Mouse (Mus musculus) forebrain, embryonic 10.5 days (tissue): ENCODE results near the gene Thra. TPM values are rescaled to one million over a fixed set of nuclear protein-coding genes. Genes with fewer than 3 reads are reported as not detected.
A peak's percentile ranks its signal among the peaks of the same experiment; 100 is the strongest.

ENCODE experiments used
- DNase-seq: peaks from one replicate; pipeline ENCODE4 v3.0.0-alpha.2; 2017; ENCODE audit warnings: low spot score; ENCODE audit errors: extremely low spot score
- H3K27ac ChIP-seq: fragments of 300-500 bp; sonication (generic); 2 replicates; pipeline ENCODE4 v1.5.1; 2016; ENCODE audit warnings: mild to moderate bottlenecking
- H3K27me3 ChIP-seq: fragments of 300-500 bp; sonication (generic); 2 replicates; pipeline ENCODE4 v1.6.1; 2016; ENCODE audit warnings: mild to moderate bottlenecking; ENCODE audit not compliant: poor library complexity, severe bottlenecking
- H3K36me3 ChIP-seq: fragments of 300-500 bp; sonication (generic); replicated peaks from 2 replicates; pipeline ENCODE4 v1.6.1; 2016; ENCODE audit warnings: mild to moderate bottlenecking, moderate library complexity
- H3K4me1 ChIP-seq: fragments of 300-500 bp; sonication (generic); 2 replicates; pipeline ENCODE4 v1.6.1; 2016
- H3K4me3 ChIP-seq: fragments of 300-500 bp; sonication (generic); 2 replicates; pipeline ENCODE4 v1.5.1; 2016; ENCODE audit warnings: mild to moderate bottlenecking, moderate library complexity
- H3K9me3 ChIP-seq: fragments of 300-500 bp; sonication (generic); 2 replicates; pipeline ENCODE4 v1.6.1; 2016; ENCODE audit warnings: mild to moderate bottlenecking, moderate library complexity
- WGBS: fragments of 180-500 bp; shearing (Covaris S2); methylation state at CpG from one replicate; pipeline ENCODE4 v1.1.7; 2016; 5-methylcytosine and 5-hydroxymethylcytosine counted together
- polyA plus RNA-seq: library from polyadenylated mRNA; unstranded; fragments of >200 nt; fragmentation: Nextera tagmentation; extraction: Ambion mirVana; gene quantifications from 2 replicates; pipeline ENCODE4 v1.2.1, GENCODE M21; 2016

Thra gene
- polyA plus RNA-seq, 1 experiment from 2014 or later = 10.9 TPM

DNA sequence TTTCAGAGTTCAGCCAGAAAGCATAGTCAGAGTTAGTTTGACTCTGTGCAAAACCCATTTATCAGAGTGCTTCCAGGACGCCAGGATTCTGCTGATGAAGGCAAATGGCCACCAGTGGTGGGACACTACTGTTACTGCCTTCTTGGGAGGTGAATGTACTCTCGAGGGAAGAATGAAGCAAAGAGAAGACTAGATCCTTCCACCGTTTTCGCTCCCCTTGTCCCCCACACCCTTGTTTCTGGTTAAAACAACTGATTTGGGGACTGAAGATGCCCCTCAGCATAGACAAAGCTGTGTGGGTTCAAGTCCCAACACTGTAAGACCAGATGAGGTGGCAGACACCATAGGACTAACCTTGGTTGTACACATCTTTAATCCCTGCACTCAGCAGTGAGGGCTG is 43.7 kb downstream of the Thra start:
- Histone ChIP-seq H3K4me1 (peaks cover 74% of the 10 kb centered on the region), H3K4me3 (no peak overlapping the region), H3K27me3 (peaks cover 20% of the 10 kb centered on the region), H3K27ac (peak overlapping the region; percentile 87; the same call in 1 of the 2 replicates), H3K9me3 (no peaks in the 10 kb centered on the region), H3K36me3 (no peaks in the 10 kb centered on the region)
- no peak for DNase-seq
- WGBS = 69% methylated on average over 4 of the region's 4 CpGs

DNA sequence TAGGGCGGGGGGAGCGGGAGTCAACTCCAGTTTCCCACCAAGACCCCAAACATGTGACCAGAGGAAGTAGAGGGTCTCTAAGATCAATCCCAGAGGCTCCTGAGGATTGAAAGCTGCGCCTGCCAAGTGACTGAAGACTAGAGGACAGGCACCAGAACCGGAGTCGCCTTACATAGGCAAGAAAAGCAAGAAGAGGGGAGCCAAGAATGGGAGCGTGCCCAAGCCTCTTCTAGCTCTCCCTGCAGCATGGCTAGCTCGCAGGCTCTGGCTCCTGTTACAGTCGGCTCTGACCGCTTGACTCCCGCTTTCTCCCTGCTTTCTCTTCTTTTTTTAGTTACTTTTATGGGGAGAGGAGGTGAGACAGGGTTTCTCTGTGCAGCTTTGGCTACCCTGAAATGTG is 44.8 kb downstream of the Thra start:
- no peak for DNase-seq
- Histone ChIP-seq H3K4me1 (peaks cover 84% of the 10 kb centered on the region), H3K27ac (peak overlapping the region; percentile 83; the same call in 1 of the 2 replicates), H3K27me3 (peaks cover 20% of the 10 kb centered on the region), H3K36me3 (no peaks in the 10 kb centered on the region), H3K9me3 (no peaks in the 10 kb centered on the region), H3K4me3 (peak overlapping the region; percentile 34; the same call in 1 of the 2 replicates)
- 69% methylated on average over 10 of the region's 10 CpGs for WGBS

DNA sequence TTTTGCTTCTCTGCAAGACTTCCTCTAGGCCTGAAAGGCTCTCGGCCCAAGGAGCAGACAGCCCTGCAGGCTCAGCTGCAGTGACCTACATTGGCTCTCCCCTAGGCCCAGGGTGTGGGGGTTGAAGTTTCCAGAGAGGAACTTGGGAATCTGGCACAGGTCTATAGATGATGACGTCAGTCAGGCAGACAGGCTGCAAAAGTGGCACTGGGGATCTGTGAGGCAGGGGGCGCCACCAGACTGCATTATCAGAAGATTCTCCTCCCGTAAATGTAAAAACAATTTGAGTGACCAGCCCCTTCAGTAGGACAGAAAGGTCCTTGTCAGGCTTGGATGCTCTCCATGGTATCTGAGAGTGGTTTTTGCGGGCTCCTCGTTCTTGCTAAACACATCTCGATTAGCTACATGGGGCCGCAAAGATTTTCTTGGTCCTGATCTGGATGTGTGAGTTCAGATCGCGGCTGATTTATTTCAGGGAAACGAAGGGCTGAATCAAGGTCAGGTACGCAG is 45.4 kb downstream of the Thra start:
- peak; percentile 62 for DNase-seq
- Histone ChIP-seq H3K4me3 (peak overlapping the region; percentile 34), H3K36me3 (no peaks in the 10 kb centered on the region), H3K27ac (peak overlapping the region; percentile 83), H3K9me3 (no peaks in the 10 kb centered on the region), H3K4me1 (peaks cover 84% of the 10 kb centered on the region), H3K27me3 (peaks cover 20% of the 10 kb centered on the region)
- WGBS = 11% methylated on average over 12 of the region's 12 CpGs

DNA sequence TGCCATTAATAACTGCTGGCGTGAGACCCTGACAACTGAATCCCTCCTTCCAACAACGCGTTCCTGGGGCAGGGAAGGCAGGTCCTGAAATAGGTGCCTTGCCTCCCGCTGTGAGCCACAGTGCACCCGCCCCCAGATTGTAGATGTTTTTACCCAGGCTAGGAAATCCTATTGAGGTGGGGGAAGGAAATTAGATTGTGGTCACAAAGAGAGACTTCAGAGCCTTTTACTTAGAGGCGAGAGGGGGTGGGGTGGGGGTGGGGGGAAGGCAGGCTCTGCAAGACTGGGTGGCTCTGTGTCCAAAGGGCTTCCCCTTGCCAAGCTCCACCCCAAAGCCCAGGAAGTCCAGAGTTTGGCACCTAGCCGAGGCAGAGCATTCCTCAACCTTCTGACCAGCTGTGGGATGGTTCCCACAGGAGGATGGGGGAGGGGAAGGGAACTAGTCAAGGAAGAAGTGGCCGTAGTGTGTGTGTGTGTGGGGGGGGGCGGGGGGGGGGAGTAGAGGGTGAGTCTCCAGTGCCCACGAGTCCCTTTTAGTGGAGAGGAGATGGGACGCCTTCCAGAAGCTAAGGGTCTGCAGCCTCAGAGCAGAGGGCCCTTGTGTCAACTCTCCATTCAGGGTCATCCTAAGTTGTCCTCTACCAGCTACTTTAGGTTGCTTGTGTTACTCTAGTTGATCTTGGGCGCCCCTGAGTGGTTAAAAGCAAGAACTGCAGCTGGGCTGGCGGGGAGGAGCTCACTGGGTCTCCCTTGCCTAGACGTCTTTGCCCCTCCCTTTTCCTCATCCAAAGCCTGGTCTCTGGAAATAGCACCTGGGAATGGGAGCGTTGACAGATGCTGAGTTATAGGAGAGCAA is 46.1 kb downstream of the Thra start:
- H3K27ac ChIP-seq = peak overlapping the region; percentile 83
- H3K9me3 ChIP-seq = no peaks in the 10 kb centered on the region
- H3K27me3 ChIP-seq = peaks cover 20% of the 10 kb centered on the region
- no peaks in the 10 kb centered on the region for H3K36me3 ChIP-seq
- peaks cover 76% of the 10 kb centered on the region for H3K4me1 ChIP-seq
- WGBS = 4% methylated on average over 15 of the region's 15 CpGs
- H3K4me3 ChIP-seq = peak overlapping the region; percentile 34
- DNase-seq = peak; percentile 90

DNA sequence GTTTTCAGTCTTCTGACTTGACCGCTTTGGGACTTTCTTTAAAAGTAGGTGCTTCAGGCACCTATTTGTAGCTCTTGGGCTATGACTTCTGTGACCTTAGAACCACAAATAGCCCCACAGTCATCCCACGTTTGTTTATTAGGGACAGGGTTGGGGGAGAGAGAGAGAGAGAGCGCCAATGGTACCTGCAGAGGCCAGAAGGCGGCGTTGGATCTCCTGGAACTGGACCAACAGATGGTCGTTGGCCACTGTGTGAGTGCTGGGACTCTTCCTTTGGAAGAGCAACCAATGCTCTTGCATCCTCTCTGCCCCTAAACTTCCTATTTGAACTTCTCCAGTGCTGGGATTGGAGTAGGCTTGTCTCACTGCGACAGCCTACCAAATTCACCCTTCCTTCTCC is 46.8 kb downstream of the Thra start:
- WGBS = 34% methylated on average over 7 of the region's 7 CpGs
- H3K9me3 ChIP-seq = no peaks in the 10 kb centered on the region
- no peak for DNase-seq
- H3K36me3 ChIP-seq = no peaks in the 10 kb centered on the region
- peaks cover 20% of the 10 kb centered on the region for H3K27me3 ChIP-seq
- H3K4me1 ChIP-seq = peaks cover 74% of the 10 kb centered on the region
- H3K27ac ChIP-seq = 0 out of 2 replicates have a peak overlapping the region, but pooled peaks have one; percentile 83
- peak overlapping the region; percentile 34; the same call in 1 of the 2 replicates for H3K4me3 ChIP-seq

DNA sequence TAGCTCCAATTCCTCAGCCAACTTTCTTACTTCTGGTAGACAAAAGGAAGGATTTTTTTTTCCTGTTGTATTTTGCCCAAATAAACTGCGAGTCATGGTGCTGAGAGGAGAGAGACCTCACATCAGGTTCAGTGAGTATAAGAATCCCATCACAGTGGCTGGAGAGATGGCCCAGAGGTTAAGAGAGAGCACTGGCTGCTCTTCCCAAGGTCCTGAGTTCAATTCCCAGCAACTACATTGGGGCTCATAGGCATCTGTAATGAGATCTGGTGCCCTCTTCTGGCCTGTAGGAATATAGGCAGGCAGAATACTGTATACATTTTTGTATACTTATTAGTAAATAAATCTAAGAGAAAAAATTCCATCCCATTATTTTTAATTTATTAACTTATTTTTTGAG is 47.3 kb downstream of the Thra start:
- Histone ChIP-seq H3K9me3 (no peaks in the 10 kb centered on the region), H3K27ac (no peak overlapping the region), H3K36me3 (no peaks in the 10 kb centered on the region), H3K4me1 (peaks cover 74% of the 10 kb centered on the region), H3K27me3 (peaks cover 20% of the 10 kb centered on the region), H3K4me3 (no peak overlapping the region)
- WGBS = 79% methylated on average over 1 of the region's 1 CpGs
- DNase-seq = no peak

- Histone ChIP-seq H3K4me3 (peak overlapping the region; percentile 61; the same call in 1 of the 2 replicates), H3K9me3 (no peaks in the 10 kb centered on the region), H3K27me3 (peaks cover 20% of the 10 kb centered on the region), H3K4me1 (peaks cover 74% of the 10 kb centered on the region), H3K27ac (peak overlapping the region; percentile 86), H3K36me3 (no peaks in the 10 kb centered on the region)
- no peak for DNase-seq
- WGBS = 94% methylated on average over 5 of the region's 5 CpGs
These were observed 47.7 kb downstream of the Thra start for GRCm38 (mm10) chr11:98788139-98788538.

DNA sequence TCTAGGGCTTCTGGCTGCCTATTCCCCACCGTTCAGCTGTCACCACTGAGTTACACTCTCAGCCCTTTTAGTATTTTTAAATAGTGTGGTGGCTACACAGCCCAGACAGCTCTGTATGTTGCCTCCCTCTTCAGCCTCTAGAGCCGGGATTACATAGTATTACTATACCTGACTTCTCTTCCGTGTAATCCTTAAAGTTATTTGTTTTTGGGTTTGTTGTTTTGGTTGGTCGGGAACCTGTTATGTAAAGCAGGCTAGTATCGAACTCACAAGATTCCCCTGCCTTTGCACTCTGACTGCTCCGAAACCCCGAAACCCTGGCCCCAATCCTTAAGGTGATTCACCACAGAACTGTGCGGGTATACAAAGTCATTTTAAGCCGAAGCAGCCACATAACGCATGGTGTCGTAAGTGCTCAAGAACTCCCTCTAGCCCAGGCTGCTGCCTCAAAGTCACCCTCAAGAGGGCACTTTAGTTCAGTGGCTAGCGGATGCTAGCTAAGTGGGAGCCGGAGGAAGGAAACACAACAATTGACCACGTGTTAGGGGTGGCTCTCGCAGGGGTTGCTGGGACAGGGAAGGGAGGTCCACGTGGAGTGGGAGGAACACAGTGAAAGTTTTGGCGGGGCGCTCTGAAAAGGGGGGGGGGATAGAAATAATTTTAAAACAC is 48.2 kb downstream of the Thra start:
- Histone ChIP-seq H3K27ac (peak overlapping the region; percentile 86), H3K36me3 (no peaks in the 10 kb centered on the region), H3K4me1 (peaks cover 74% of the 10 kb centered on the region), H3K27me3 (peaks cover 19% of the 10 kb centered on the region), H3K4me3 (peak overlapping the region; percentile 61), H3K9me3 (no peaks in the 10 kb centered on the region)
- DNase-seq = peak; percentile 90
- 15% methylated on average over 18 of the region's 18 CpGs for WGBS

DNA sequence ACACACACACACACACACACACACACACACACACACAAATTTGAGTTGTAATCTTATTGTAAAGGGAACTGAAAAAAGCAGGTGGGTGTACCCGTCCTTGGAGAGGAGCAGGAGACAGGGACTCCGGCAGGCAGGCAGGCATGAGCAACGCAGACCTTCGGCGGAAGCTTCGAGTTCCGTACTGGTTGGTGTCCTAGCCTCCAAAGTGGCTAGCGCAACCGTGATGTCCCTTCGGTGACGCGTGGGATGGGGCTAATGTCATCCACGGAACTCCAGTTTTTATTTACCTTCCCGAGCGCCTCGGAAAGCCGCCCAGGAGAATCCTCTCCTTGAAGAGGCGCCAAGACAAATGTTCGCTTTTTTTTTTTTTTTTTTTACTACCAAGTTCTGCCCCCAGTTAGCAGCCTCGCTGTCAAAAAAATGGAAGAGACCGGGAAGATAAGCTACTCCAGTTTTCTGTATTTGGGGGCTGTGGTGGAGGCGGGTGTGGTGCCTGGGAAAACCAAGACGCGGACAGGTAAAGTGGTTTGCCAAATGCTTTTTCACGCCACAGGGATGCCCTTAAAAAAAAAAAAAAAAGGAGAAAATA is 48.9 kb downstream of the Thra start:
- peak overlapping the region; percentile 86 for H3K27ac ChIP-seq
- H3K27me3 ChIP-seq = peaks cover 13% of the 10 kb centered on the region
- H3K36me3 ChIP-seq = no peaks in the 10 kb centered on the region
- no peak for DNase-seq
- H3K4me3 ChIP-seq = peak overlapping the region; percentile 61
- peaks cover 74% of the 10 kb centered on the region for H3K4me1 ChIP-seq
- no peaks in the 10 kb centered on the region for H3K9me3 ChIP-seq
- WGBS = 2% methylated on average over 25 of the region's 25 CpGs

GRCm38 (mm10) chr11:98789824-98790223 is 49.4 kb downstream of the Thra start:
- Histone ChIP-seq H3K4me1 (peaks cover 72% of the 10 kb centered on the region), H3K9me3 (no peaks in the 10 kb centered on the region), H3K27ac (peak overlapping the region; percentile 86; the same call in 1 of the 2 replicates), H3K27me3 (peaks cover 8% of the 10 kb centered on the region), H3K36me3 (no peaks in the 10 kb centered on the region), H3K4me3 (peak overlapping the region; percentile 61)
- DNase-seq = no peak
- 37% methylated on average over 5 of the region's 5 CpGs for WGBS

GRCm38 (mm10) chr11:98790631-98791205 is 50.3 kb downstream of the Thra start:
- Histone ChIP-seq H3K4me3 (no peak overlapping the region), H3K27me3 (no peaks in the 10 kb centered on the region), H3K9me3 (no peaks in the 10 kb centered on the region), H3K4me1 (peaks cover 63% of the 10 kb centered on the region), H3K36me3 (no peaks in the 10 kb centered on the region), H3K27ac (no peak overlapping the region)
- 88% methylated on average over 5 of the region's 5 CpGs for WGBS
- DNase-seq = no peak

- WGBS = 79% methylated on average over 1 of the region's 1 CpGs
- DNase-seq = no peak
- no peak overlapping the region for H3K27ac ChIP-seq
- H3K36me3 ChIP-seq = no peaks in the 10 kb centered on the region
- peaks cover 60% of the 10 kb centered on the region for H3K4me1 ChIP-seq
- H3K4me3 ChIP-seq = no peak overlapping the region
- H3K27me3 ChIP-seq = no peaks in the 10 kb centered on the region
- no peaks in the 10 kb centered on the region for H3K9me3 ChIP-seq
These were observed 51.0 kb downstream of the Thra start for GRCm38 (mm10) chr11:98791448-98791847.
